Mouse (Mus musculus) forebrain, embryonic 14.5 days (tissue): ENCODE measurements around the gene Arhgef2. TPM values are rescaled to one million over a fixed set of nuclear protein-coding genes. Genes with fewer than 3 reads are reported as not detected.
A peak's percentile ranks its signal among the peaks of the same experiment; 100 is the strongest.

Experiments
- ATAC-seq: fragments of 200-750 bp; cut with Nextera tagmentation; 2 replicates; pipeline ENCODE4 v1.8.0; 2017; ENCODE audit warnings: mild to moderate bottlenecking, moderate library complexity
- DNase-seq: peaks from one replicate; pipeline ENCODE4 v3.0.0-alpha.2; 2015; ENCODE audit warnings: low spot score
- H3K27ac ChIP-seq: fragments of 300-500 bp; sonication (generic); 2 replicates; pipeline ENCODE4 v1.5.1; 2014; ENCODE audit warnings: low read depth, mild to moderate bottlenecking, control low read depth, low read length, moderate library complexity
- H3K27me3 ChIP-seq: fragments of 300-500 bp; sonication (generic); replicated peaks from 2 replicates; pipeline ENCODE4 v1.6.1; 2014; ENCODE audit warnings: low read length, control low read depth, mixed read lengths; ENCODE audit not compliant: control insufficient read depth, insufficient read depth
- H3K36me3 ChIP-seq: fragments of 300-500 bp; sonication (generic); 2 replicates; pipeline ENCODE4 v1.6.1; 2014; ENCODE audit warnings: low read length, control low read depth; ENCODE audit not compliant: control insufficient read depth, insufficient read depth
- H3K4me1 ChIP-seq: fragments of 300-500 bp; sonication (generic); 2 replicates; pipeline ENCODE4 v1.6.1; 2014; ENCODE audit warnings: antibody characterized with exemption, low read length, control low read depth; ENCODE audit not compliant: control insufficient read depth, insufficient read depth
- H3K4me2 ChIP-seq: fragments of 300-500 bp; sonication (generic); 2 replicates; pipeline ENCODE4 v1.6.1; 2014; ENCODE audit warnings: mild to moderate bottlenecking, control low read depth, low read length
- H3K4me3 ChIP-seq: fragments of 300-500 bp; sonication (generic); 2 replicates; pipeline ENCODE4 v1.5.1; 2014; ENCODE audit warnings: low read depth, low read length, control low read depth
- H3K9ac ChIP-seq: fragments of 300-500 bp; sonication (generic); 2 replicates; pipeline ENCODE4 v1.6.1; 2014; ENCODE audit warnings: mild to moderate bottlenecking, low read length, control low read depth, moderate library complexity
- H3K9me3 ChIP-seq: fragments of 300-500 bp; sonication (generic); replicated peaks from 2 replicates; pipeline ENCODE4 v1.6.1; 2016; ENCODE audit warnings: low read length, control low read depth, mixed read lengths; ENCODE audit not compliant: control insufficient read depth
- WGBS: fragments of 180-500 bp; shearing (Covaris S2); extraction: QIAGEN DNeasy Blood & Tissue Kit; methylation state at CpG from one replicate; pipeline ENCODE4 v1.1.7; 2014; 5-methylcytosine and 5-hydroxymethylcytosine counted together
- polyA plus RNA-seq: library from polyadenylated mRNA; unstranded; fragments of >200 nt; fragmentation: Nextera tagmentation; extraction: Ambion mirVana; gene quantifications from 2 replicates; pipeline ENCODE4 v1.2.1, GENCODE M21; 2014

Gene Arhgef2
- polyA plus RNA-seq, 1 experiment from 2014 or later = 90.6 TPM

- no peaks in the 10 kb centered on the region for H3K36me3 ChIP-seq
- H3K27ac ChIP-seq = no peak overlapping the region
- DNase-seq (no peak), ATAC-seq (no peak)
- H3K9ac ChIP-seq = no peak overlapping the region
- 65% methylated on average over 5 of the region's 5 CpGs for WGBS
- H3K27me3 ChIP-seq = no peaks in the 10 kb centered on the region
- peaks cover 3% of the 10 kb centered on the region; the same call in 1 of the 2 replicates for H3K4me1 ChIP-seq
- no peak overlapping the region for H3K4me3 ChIP-seq
- H3K9me3 ChIP-seq = no peaks in the 10 kb centered on the region
- H3K4me2 ChIP-seq = no peak overlapping the region
Measured at GRCm38 (mm10) chr3:88615117-88615516, 9.4 kb downstream of the Arhgef2 start.

- ATAC-seq (no peak; the same call in 1 of the 2 replicates), DNase-seq (peak; percentile 59)
- WGBS = 38% methylated on average over 9 of the region's 9 CpGs
- H3K4me3 ChIP-seq = no peak overlapping the region
- H3K9ac ChIP-seq = no peak overlapping the region
- H3K36me3 ChIP-seq = no peaks in the 10 kb centered on the region
- no peaks in the 10 kb centered on the region for H3K27me3 ChIP-seq
- H3K4me1 ChIP-seq = peaks cover 3% of the 10 kb centered on the region; the same call in 1 of the 2 replicates
- H3K9me3 ChIP-seq = no peaks in the 10 kb centered on the region
- no peak overlapping the region for H3K27ac ChIP-seq
- H3K4me2 ChIP-seq = no peak overlapping the region
Measured at GRCm38 (mm10) chr3:88615902-88616391, 10.2 kb downstream of the Arhgef2 start.

- H3K4me2 ChIP-seq = no peak overlapping the region
- ATAC-seq (no peak), DNase-seq (no peak)
- H3K4me1 ChIP-seq = peaks cover 3% of the 10 kb centered on the region; the same call in 1 of the 2 replicates
- H3K9ac ChIP-seq = no peak overlapping the region
- no peak overlapping the region for H3K27ac ChIP-seq
- H3K9me3 ChIP-seq = no peaks in the 10 kb centered on the region
- H3K27me3 ChIP-seq = no peaks in the 10 kb centered on the region
- no peak overlapping the region for H3K4me3 ChIP-seq
- WGBS = 72% methylated on average over 3 of the region's 3 CpGs
- H3K36me3 ChIP-seq = no peaks in the 10 kb centered on the region
Measured at GRCm38 (mm10) chr3:88616951-88617500, 11.3 kb downstream of the Arhgef2 start.

GRCm38 (mm10) chr3:88618074-88618871, 12.5 kb downstream of the Arhgef2 start:
- Histone ChIP-seq H3K4me1 (peaks cover 3% of the 10 kb centered on the region; the same call in 1 of the 2 replicates), H3K9ac (no peak overlapping the region), H3K4me2 (no peak overlapping the region), H3K27me3 (no peaks in the 10 kb centered on the region), H3K36me3 (no peaks in the 10 kb centered on the region), H3K9me3 (no peaks in the 10 kb centered on the region), H3K27ac (no peak overlapping the region), H3K4me3 (no peak overlapping the region)
- no peak for DNase-seq
- no peak for ATAC-seq
- 86% methylated on average over 8 of the region's 8 CpGs for WGBS

- Histone ChIP-seq H3K4me3 (no peak overlapping the region), H3K9ac (no peak overlapping the region), H3K27ac (no peak overlapping the region), H3K4me2 (no peak overlapping the region), H3K4me1 (peaks cover 6% of the 10 kb centered on the region), H3K36me3 (no peaks in the 10 kb centered on the region), H3K9me3 (no peaks in the 10 kb centered on the region), H3K27me3 (no peaks in the 10 kb centered on the region)
- 42% methylated on average over 9 of the region's 9 CpGs for WGBS
- DNase-seq = no peak
- no peak for ATAC-seq
Measured at GRCm38 (mm10) chr3:88619113-88620097, 13.6 kb downstream of the Arhgef2 start.

GRCm38 (mm10) chr3:88620146-88620991, 14.6 kb downstream of the Arhgef2 start:
- peaks cover 15% of the 10 kb centered on the region for H3K4me1 ChIP-seq
- peak overlapping the region; percentile 99 for H3K4me3 ChIP-seq
- peak overlapping the region; percentile 93; the same call in 1 of the 2 replicates for H3K27ac ChIP-seq
- ATAC-seq (no peak), DNase-seq (no peak)
- H3K36me3 ChIP-seq = peaks cover 6% of the 10 kb centered on the region; the same call in 1 of the 2 replicates
- H3K4me2 ChIP-seq = peak overlapping the region; percentile 76
- no peaks in the 10 kb centered on the region for H3K27me3 ChIP-seq
- no peaks in the 10 kb centered on the region for H3K9me3 ChIP-seq
- WGBS = 15% methylated on average over 15 of the region's 15 CpGs
- H3K9ac ChIP-seq = peak overlapping the region; percentile 99

GRCm38 (mm10) chr3:88620992-88621536, 15.3 kb downstream of the Arhgef2 start:
- peak overlapping the region; percentile 93 for H3K27ac ChIP-seq
- peak overlapping the region; percentile 76 for H3K4me2 ChIP-seq
- ATAC-seq = peak; percentile 69
- under 1% methylated on average over 64 of the region's 64 CpGs for WGBS
- peak overlapping the region; percentile 99 for H3K4me3 ChIP-seq
- H3K4me1 ChIP-seq = peaks cover 17% of the 10 kb centered on the region
- H3K9me3 ChIP-seq = no peaks in the 10 kb centered on the region
- DNase-seq = peak; percentile 77
- no peaks in the 10 kb centered on the region for H3K27me3 ChIP-seq
- H3K9ac ChIP-seq = peak overlapping the region; percentile 99
- H3K36me3 ChIP-seq = peaks cover 12% of the 10 kb centered on the region; the same call in 1 of the 2 replicates
